Mouse (Mus musculus) hindbrain, embryonic 11.5 days (tissue): ENCODE data around the gene Eef2. TPM values are rescaled to one million over a fixed set of nuclear protein-coding genes. Genes with fewer than 3 reads are reported as not detected.
"Not testable (repeated sequence)": the region's sequence is repeated elsewhere in the genome, so short reads cannot be mapped to it uniquely, and the experiment has no call there.

ENCODE experiments used
- ATAC-seq: fragments of 200-750 bp; cut with Nextera tagmentation; 2 replicates; pipeline ENCODE4 v1.8.0; 2017; ENCODE audit warnings: mild to moderate bottlenecking, moderate TSS enrichment, moderate library complexity; ENCODE audit not compliant: low FRiP score
- DNase-seq: peaks from one replicate; pipeline ENCODE4 v3.0.0-alpha.2; 2015; ENCODE audit warnings: low spot score
- H3K27ac ChIP-seq: fragments of 300-500 bp; sonication (generic); 2 replicates; pipeline ENCODE4 v1.5.1; 2014; ENCODE audit warnings: mild to moderate bottlenecking, low read depth, low read length
- H3K27me3 ChIP-seq: fragments of 300-500 bp; sonication (generic); 2 replicates; pipeline ENCODE4 v1.6.1; 2014; ENCODE audit warnings: mild to moderate bottlenecking, low read length, moderate library complexity, mixed read lengths; ENCODE audit not compliant: control insufficient read depth, insufficient read depth
- H3K36me3 ChIP-seq: fragments of 300-500 bp; sonication (generic); 2 replicates; pipeline ENCODE4 v1.6.1; 2014; ENCODE audit warnings: mild to moderate bottlenecking, low read length, moderate library complexity, mixed read lengths; ENCODE audit not compliant: control insufficient read depth, insufficient read depth
- H3K4me1 ChIP-seq: fragments of 300-500 bp; sonication (generic); replicated peaks from 2 replicates; pipeline ENCODE4 v1.6.1; 2014; ENCODE audit warnings: low read length, mixed read lengths; ENCODE audit not compliant: control insufficient read depth, insufficient read depth
- H3K4me2 ChIP-seq: fragments of 300-500 bp; sonication (generic); replicated peaks from 2 replicates; pipeline ENCODE4 v1.6.1; 2014; ENCODE audit warnings: mild to moderate bottlenecking, low read depth, low read length
- H3K4me3 ChIP-seq: fragments of 300-500 bp; sonication (generic); 2 replicates; pipeline ENCODE4 v1.5.1; 2014; ENCODE audit warnings: low read depth, low read length
- H3K9ac ChIP-seq: fragments of 300-500 bp; sonication (generic); 2 replicates; pipeline ENCODE4 v1.6.1; 2014; ENCODE audit warnings: low read depth, low read length
- H3K9me3 ChIP-seq: fragments of 300-500 bp; sonication (generic); 2 replicates; pipeline ENCODE4 v1.6.1; 2016; ENCODE audit warnings: low read length; ENCODE audit not compliant: control insufficient read depth
- WGBS: fragments of 180-500 bp; shearing (Covaris S2); extraction: QIAGEN DNeasy Blood & Tissue Kit; methylation state at CpG from one replicate; pipeline ENCODE4 v1.1.7; 2014; 5-methylcytosine and 5-hydroxymethylcytosine counted together
- polyA plus RNA-seq: library from polyadenylated mRNA; unstranded; fragments of >200 nt; fragmentation: Nextera tagmentation; extraction: Ambion mirVana; gene quantifications from 2 replicates; pipeline ENCODE4 v1.2.1, GENCODE M21; 2014

The Eef2 gene
- polyA plus RNA-seq, 1 experiment from 2014 or later: 380 TPM

DNA sequence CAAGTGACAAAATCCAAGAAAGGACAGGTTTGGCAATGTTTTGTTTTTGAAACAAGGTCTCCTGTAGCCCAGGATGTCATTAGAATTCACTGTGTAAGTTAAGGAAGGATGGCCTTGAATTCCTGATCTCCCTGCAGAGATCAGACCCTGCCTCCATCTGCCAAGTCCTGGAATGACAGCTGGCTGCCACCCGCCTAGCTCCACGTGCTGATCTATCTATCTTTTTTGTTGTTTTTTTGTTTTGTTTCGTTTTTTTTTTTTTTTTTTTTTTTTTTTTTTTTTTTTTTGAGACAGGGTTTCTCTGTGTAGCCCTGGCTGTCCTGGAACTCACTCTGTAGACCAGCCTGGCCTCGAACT lies 1.1 kb upstream of the Eef2 start:
- H3K4me1 ChIP-seq: peaks cover 14% of the 10 kb centered on the region
- not testable (repeated sequence) for H3K27me3 ChIP-seq, H3K4me3 ChIP-seq, DNase-seq, H3K9me3 ChIP-seq, ATAC-seq
- peak overlapping the region; percentile 76; the same call in 1 of the 2 replicates for H3K9ac ChIP-seq
- H3K27ac ChIP-seq: peak overlapping the region; percentile 85
- peak overlapping the region; percentile 67 for H3K4me2 ChIP-seq
- H3K36me3 ChIP-seq: peaks cover 26% of the 10 kb centered on the region
- WGBS: 13% methylated on average over 3 of the region's 4 CpGs

- Histone ChIP-seq H3K4me2 (peak overlapping the region; percentile 35), H3K4me1 (peaks cover 14% of the 10 kb centered on the region), H3K27ac (peak overlapping the region; percentile 85), H3K4me3 (peak overlapping the region; percentile 84), H3K9ac (peak overlapping the region; percentile 31; the same call in 1 of the 2 replicates), H3K36me3 (peaks cover 33% of the 10 kb centered on the region), H3K9me3 (no peaks in the 10 kb centered on the region), H3K27me3 (no peaks in the 10 kb centered on the region)
- DNase-seq (no peak), ATAC-seq (peak; percentile 20; the same call in 1 of the 2 replicates)
- WGBS: 9% methylated on average over 13 of the region's 13 CpGs
Observed at GRCm38 (mm10) chr10:81175936-81176465, 430 bp upstream of the Eef2 start.

GRCm38 (mm10) chr10:81177491-81177925 lies 1.1 kb downstream of the Eef2 start:
- peaks cover 14% of the 10 kb centered on the region for H3K4me1 ChIP-seq
- DNase-seq: no peak
- peak overlapping the region; percentile 92 for H3K4me2 ChIP-seq
- peak overlapping the region; percentile 84 for H3K4me3 ChIP-seq
- no peak for ATAC-seq
- peak overlapping the region; percentile 36; the same call in 1 of the 2 replicates for H3K27ac ChIP-seq
- peaks cover 40% of the 10 kb centered on the region for H3K36me3 ChIP-seq
- H3K27me3 ChIP-seq: no peaks in the 10 kb centered on the region
- H3K9ac ChIP-seq: peak overlapping the region; percentile 93
- WGBS: 13% methylated on average over 16 of the region's 16 CpGs
- no peaks in the 10 kb centered on the region for H3K9me3 ChIP-seq

DNA sequence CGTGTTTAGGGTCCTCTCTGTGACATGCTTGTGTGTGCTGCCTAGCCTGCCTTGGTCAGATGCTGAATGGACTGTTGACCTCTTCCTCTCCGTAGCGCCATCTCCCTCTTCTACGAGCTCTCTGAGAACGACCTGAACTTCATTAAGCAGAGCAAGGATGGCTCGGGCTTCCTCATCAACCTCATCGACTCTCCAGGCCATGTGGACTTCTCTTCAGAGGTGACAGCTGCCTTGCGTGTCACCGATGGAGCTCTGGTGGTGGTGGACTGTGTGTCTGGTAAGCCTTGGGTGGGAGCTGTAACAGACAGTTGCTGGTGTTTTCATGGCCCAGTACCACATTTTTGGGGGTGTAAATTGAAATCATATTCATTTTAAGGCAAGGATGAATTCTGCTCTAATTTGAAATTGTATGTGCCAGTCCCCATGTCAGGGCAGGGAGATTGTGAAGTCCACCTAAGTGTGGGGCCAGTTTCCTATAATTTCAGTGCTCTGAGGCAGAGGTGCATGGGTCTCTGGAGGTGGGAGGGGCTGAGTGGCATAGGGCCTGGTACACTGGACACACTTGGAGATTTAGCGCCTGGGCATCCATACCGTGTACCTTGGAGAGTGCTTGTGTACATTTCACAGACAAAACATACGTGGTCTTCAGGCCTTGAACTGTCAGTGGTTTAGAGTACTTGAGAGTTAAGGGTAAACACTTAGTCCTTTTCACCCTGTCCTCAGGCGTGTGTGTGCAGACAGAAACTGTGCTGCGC lies 1.7 kb downstream of the Eef2 start:
- Histone ChIP-seq H3K9ac (peak overlapping the region; percentile 93), H3K4me2 (peak overlapping the region; percentile 92), H3K4me1 (peaks cover 14% of the 10 kb centered on the region), H3K36me3 (peaks cover 40% of the 10 kb centered on the region), H3K27me3 (no peaks in the 10 kb centered on the region), H3K9me3 (no peaks in the 10 kb centered on the region), H3K4me3 (peak overlapping the region; percentile 84), H3K27ac (peak overlapping the region; percentile 36; the same call in 1 of the 2 replicates)
- WGBS: 74% methylated on average over 14 of the region's 14 CpGs
- ATAC-seq: no peak
- no peak for DNase-seq

DNA sequence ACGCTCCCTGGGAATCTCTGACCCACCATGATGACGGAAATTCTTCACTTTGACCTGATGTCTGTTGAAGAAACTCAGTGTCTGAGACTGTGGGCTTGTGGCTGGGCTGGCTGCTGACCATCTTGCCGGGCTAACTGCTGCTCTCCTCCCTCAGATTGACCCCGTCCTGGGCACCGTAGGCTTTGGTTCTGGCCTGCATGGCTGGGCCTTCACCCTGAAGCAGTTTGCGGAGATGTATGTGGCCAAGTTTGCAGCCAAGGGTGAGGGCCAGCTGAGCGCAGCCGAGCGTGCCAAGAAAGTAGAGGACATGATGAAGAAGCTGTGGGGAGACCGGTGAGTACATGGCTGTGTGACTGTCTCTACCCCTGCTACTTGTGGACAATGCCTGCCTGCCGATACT lies 2.5 kb downstream of the Eef2 start:
- peaks cover 9% of the 10 kb centered on the region for H3K4me1 ChIP-seq
- no peak for DNase-seq
- no peak overlapping the region for H3K4me2 ChIP-seq
- H3K4me3 ChIP-seq: no peak overlapping the region
- no peak overlapping the region for H3K9ac ChIP-seq
- H3K27me3 ChIP-seq: no peaks in the 10 kb centered on the region
- peaks cover 40% of the 10 kb centered on the region for H3K36me3 ChIP-seq
- no peak for ATAC-seq
- no peaks in the 10 kb centered on the region for H3K9me3 ChIP-seq
- no peak overlapping the region for H3K27ac ChIP-seq
- 95% methylated on average over 11 of the region's 11 CpGs for WGBS

- Histone ChIP-seq H3K4me3 (no peak overlapping the region), H3K27ac (no peak overlapping the region), H3K9ac (no peak overlapping the region), H3K27me3 (no peaks in the 10 kb centered on the region), H3K4me1 (peaks cover 6% of the 10 kb centered on the region), H3K36me3 (peaks cover 40% of the 10 kb centered on the region), H3K9me3 (no peaks in the 10 kb centered on the region), H3K4me2 (no peak overlapping the region)
- WGBS: 93% methylated on average over 32 of the region's 32 CpGs
- ATAC-seq: no peak
- no peak for DNase-seq
Observed at GRCm38 (mm10) chr10:81179451-81180342, 3.3 kb downstream of the Eef2 start.

DNA sequence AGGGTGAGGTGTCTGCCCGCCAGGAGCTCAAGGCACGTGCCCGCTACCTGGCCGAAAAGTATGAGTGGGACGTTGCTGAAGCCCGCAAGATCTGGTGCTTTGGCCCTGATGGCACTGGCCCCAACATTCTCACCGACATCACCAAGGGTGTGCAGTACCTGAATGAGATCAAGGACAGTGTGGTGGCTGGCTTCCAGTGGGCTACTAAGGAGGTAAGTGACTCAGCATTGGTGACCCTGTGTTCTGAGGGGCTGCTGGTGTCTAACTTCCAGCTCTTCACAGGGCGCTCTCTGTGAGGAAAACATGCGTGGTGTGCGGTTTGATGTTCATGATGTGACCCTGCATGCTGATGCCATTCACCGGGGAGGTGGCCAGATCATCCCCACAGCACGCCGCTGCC lies 4.5 kb downstream of the Eef2 start:
- DNase-seq: no peak
- no peaks in the 10 kb centered on the region for H3K27me3 ChIP-seq
- WGBS: 95% methylated on average over 13 of the region's 13 CpGs
- peaks cover 40% of the 10 kb centered on the region for H3K36me3 ChIP-seq
- no peak overlapping the region for H3K9ac ChIP-seq
- H3K4me3 ChIP-seq: no peak overlapping the region
- no peak overlapping the region for H3K27ac ChIP-seq
- no peak overlapping the region for H3K4me2 ChIP-seq
- peaks cover 6% of the 10 kb centered on the region for H3K4me1 ChIP-seq
- H3K9me3 ChIP-seq: no peaks in the 10 kb centered on the region
- ATAC-seq: no peak

DNA sequence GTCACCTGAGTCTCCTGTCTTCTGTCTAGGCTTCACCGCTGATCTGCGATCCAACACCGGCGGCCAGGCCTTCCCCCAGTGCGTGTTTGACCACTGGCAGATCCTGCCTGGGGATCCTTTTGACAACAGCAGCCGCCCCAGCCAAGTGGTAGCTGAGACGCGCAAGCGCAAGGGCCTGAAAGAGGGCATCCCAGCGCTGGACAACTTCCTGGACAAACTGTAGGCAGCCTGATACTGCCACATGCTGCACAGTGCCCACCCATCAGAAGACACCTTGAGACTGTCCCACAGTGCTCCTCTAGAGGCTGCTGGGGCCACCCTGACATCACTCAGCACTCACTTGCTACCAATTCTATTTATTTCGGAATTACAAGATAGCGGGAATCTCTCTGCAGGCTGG lies 5.4 kb downstream of the Eef2 start:
- not testable (repeated sequence) for ATAC-seq, H3K4me3 ChIP-seq, H3K4me2 ChIP-seq, H3K9me3 ChIP-seq, H3K27me3 ChIP-seq, H3K4me1 ChIP-seq, H3K27ac ChIP-seq, DNase-seq, H3K9ac ChIP-seq
- 78% methylated on average over 12 of the region's 12 CpGs for WGBS
- H3K36me3 ChIP-seq: peaks cover 42% of the 10 kb centered on the region
